Mouse (Mus musculus): ENCODE results near the gene Carmil1. TPM values are rescaled to one million over a fixed set of nuclear protein-coding genes. Genes with fewer than 3 reads are reported as not detected.

Gene Carmil1
- total and polyA plus RNA-seq, 3 experiments, result 0.15 to 1.2 TPM; not detected in 1

DNA sequence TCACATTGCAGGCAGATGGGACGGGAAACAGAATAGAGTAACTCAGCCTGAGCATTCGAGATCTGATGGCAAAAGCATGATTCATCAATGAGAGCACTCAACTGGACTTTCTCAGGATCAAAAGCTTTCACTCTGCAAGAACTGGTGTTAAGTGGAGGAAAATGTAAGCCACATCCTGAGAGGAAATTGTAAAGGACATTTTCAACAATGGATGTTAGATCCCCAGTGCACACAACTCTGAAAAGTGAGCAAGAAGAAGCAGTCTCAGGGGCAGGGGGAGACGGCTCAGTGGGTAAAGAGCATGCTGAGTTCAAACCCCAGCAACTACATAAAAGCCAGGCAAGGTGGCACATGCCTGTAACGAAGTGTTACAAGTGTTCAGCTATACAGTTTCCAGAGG is 135.7 kb downstream of the Carmil1 start:
- H3K9me3 ChIP-seq (replicated peaks; ENCODE audit: insufficient read depth, low read length), result no peaks in the 10 kb centered on the region
- no peaks in the 10 kb centered on the region for H3K36me3 ChIP-seq (ENCODE audit: control insufficient read depth in 1 of 2, insufficient read depth in 2 of 2, low read length in 2 of 2)
- peaks cover 1 to 3% of the 10 kb centered on the region in 2 experiments; a peak in 2 of 4 replicates for H3K27me3 ChIP-seq (ENCODE audit: control insufficient read depth in 1 of 2, insufficient read depth in 2 of 2, low read length in 2 of 2)
- no peaks in the 10 kb centered on the region for H3K4me1 ChIP-seq (ENCODE audit: control insufficient read depth in 1 of 2, insufficient read depth in 2 of 2, low read length in 2 of 2)
- TF ChIP-seq CHD1 (IDR thresholded peaks at IDR 0.05; ENCODE audit: low read depth, low read length) (no peak), TBP (IDR thresholded peaks at IDR 0.05; ENCODE audit: low read depth, low read length) (no peak), POLR2A (IDR thresholded peaks at IDR 0.05; ENCODE audit: control insufficient read depth in 1 of 2, insufficient read depth in 1 of 2, low read depth in 1 of 2, low read length in 2 of 2, poor library complexity in 1 of 2) (no peak), MYB (IDR thresholded peaks at IDR 0.05; ENCODE audit: low read depth, low read length) (no peak), CHD2 (IDR thresholded peaks at IDR 0.05; ENCODE audit: low read length) (no peak), NELFE (IDR thresholded peaks at IDR 0.05; ENCODE audit: low read depth, low read length) (no peak), POLR2AphosphoS2 (IDR thresholded peaks at IDR 0.05; ENCODE audit: low read length) (no peak), ZKSCAN1 (IDR thresholded peaks at IDR 0.05; ENCODE audit: low read depth, low read length) (no peak), MAZ (IDR thresholded peaks at IDR 0.05; ENCODE audit: low read depth, low read length) (no peak), ZNF384 (IDR thresholded peaks at IDR 0.05; ENCODE audit: low read depth, low read length) (no peak), USF1 (IDR thresholded peaks at IDR 0.05; ENCODE audit: low read depth, low read length) (no peak), RCOR1 (IDR thresholded peaks at IDR 0.05; ENCODE audit: low read depth, low read length) (no peak), SIN3A (IDR thresholded peaks at IDR 0.05; ENCODE audit: low read length) (no peak), TCF12 (IDR thresholded peaks at IDR 0.05; ENCODE audit: low read depth, low read length) (no peak), HCFC1 (IDR thresholded peaks at IDR 0.05; ENCODE audit: low read depth, low read length) (no peak), JUND (IDR thresholded peaks at IDR 0.05; ENCODE audit: low read depth, low read length) (no peak), GABPA (IDR thresholded peaks at IDR 0.05; ENCODE audit: low read depth, low read length) (no peak), KAT2A (conservative IDR thresholded peaks at IDR 0.05; ENCODE audit: low read depth, low read length) (no peak), POLR2AphosphoS5 (IDR thresholded peaks at IDR 0.05; ENCODE audit: borderline replicate concordance, low read depth, low read length) (no peak), ETS1 (IDR thresholded peaks at IDR 0.05; ENCODE audit: low read depth, low read length) (no peak)
- no peak overlapping the region for H3K4me3 ChIP-seq (ENCODE audit: control insufficient read depth in 1 of 2, insufficient read depth in 1 of 2, low read depth in 2 of 2, low read length in 2 of 2)
- no peak overlapping the region for H3K27ac ChIP-seq (ENCODE audit: control insufficient read depth, low read depth, low read length)
- no peak overlapping the region for H3K9ac ChIP-seq (ENCODE audit: control insufficient read depth, low read depth, low read length, poor library complexity, severe bottlenecking)
- no peaks in the 10 kb centered on the region for H3K79me2 ChIP-seq (ENCODE audit: control insufficient read depth, insufficient read depth, low read length, poor library complexity)
- no peak for DNase-seq (ENCODE audit: low read depth, low spot score)

DNA sequence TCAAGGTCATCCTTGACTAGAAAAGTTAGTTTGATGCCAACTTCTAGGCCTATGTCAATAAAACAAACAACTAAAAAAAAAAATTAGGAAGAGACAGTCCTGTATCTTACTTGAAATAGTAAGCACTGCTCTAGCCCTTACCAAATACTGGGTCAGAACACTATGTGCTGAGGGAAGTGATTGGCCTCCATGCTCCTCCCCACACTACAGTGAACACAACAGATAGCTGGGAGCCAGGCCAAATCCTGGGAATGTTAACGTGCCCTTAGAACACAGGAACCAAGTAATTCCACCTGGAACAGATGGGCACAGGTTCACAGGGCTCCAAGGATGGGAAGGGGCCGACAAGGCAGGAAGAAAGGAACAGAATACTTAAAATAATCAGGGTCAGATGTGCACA is 136.5 kb downstream of the Carmil1 start:
- H3K4me1 ChIP-seq (ENCODE audit: control insufficient read depth in 1 of 2, insufficient read depth in 2 of 2, low read length in 2 of 2), result no peaks in the 10 kb centered on the region
- no peaks in the 10 kb centered on the region for H3K9me3 ChIP-seq (replicated peaks; ENCODE audit: insufficient read depth, low read length)
- TF ChIP-seq MYB (IDR thresholded peaks at IDR 0.05; ENCODE audit: low read depth, low read length) (no peak), CHD2 (IDR thresholded peaks at IDR 0.05; ENCODE audit: low read length) (no peak), SIN3A (IDR thresholded peaks at IDR 0.05; ENCODE audit: low read length) (no peak), POLR2A (IDR thresholded peaks at IDR 0.05; ENCODE audit: control insufficient read depth in 1 of 2, insufficient read depth in 1 of 2, low read depth in 1 of 2, low read length in 2 of 2, poor library complexity in 1 of 2) (no peak), MXI1 (IDR thresholded peaks at IDR 0.05; ENCODE audit: low read depth, low read length) (no peak), JUND (IDR thresholded peaks at IDR 0.05; ENCODE audit: low read depth, low read length) (no peak), GATA1 (IDR thresholded peaks at IDR 0.05; ENCODE audit: low read depth, low read length) (no peak), GABPA (IDR thresholded peaks at IDR 0.05; ENCODE audit: low read depth, low read length) (no peak), BHLHE40 (IDR thresholded peaks at IDR 0.05; ENCODE audit: borderline replicate concordance, low read depth, low read length) (no peak), NELFE (IDR thresholded peaks at IDR 0.05; ENCODE audit: low read depth, low read length) (no peak), USF2 (IDR thresholded peaks at IDR 0.05; ENCODE audit: borderline replicate concordance in 1 of 2, insufficient read depth in 1 of 2, low read depth in 1 of 2, low read length in 2 of 2) (no peak), RAD21 (IDR thresholded peaks at IDR 0.05; ENCODE audit: low read depth, low read length) (no peak), ETS1 (IDR thresholded peaks at IDR 0.05; ENCODE audit: low read depth, low read length) (no peak), ELF1 (IDR thresholded peaks at IDR 0.05; ENCODE audit: low read depth, low read length) (no peak), E2F4 (IDR thresholded peaks at IDR 0.05; ENCODE audit: borderline replicate concordance, low read depth, low read length) (no peak), MYC (IDR thresholded peaks at IDR 0.05; ENCODE audit: low read depth, low read length) (no peak), CTCF (IDR thresholded peaks at IDR 0.05 in 2 of 3, conservative IDR thresholded peaks at IDR 0.05 in 1 of 3; ENCODE audit: control insufficient read depth in 1 of 3, insufficient read depth in 1 of 3, low read depth in 2 of 3, low read length in 3 of 3, poor library complexity in 1 of 3, severe bottlenecking in 1 of 3) (no peak)
- H3K36me3 ChIP-seq (ENCODE audit: control insufficient read depth in 1 of 2, insufficient read depth in 2 of 2, low read length in 2 of 2), result no peaks in the 10 kb centered on the region
- H3K9ac ChIP-seq (ENCODE audit: control insufficient read depth, low read depth, low read length, poor library complexity, severe bottlenecking), result no peak overlapping the region
- peaks cover 1 to 3% of the 10 kb centered on the region in 2 experiments; a peak in 1 of 4 replicates for H3K27me3 ChIP-seq (ENCODE audit: control insufficient read depth in 1 of 2, insufficient read depth in 2 of 2, low read length in 2 of 2)
- DNase-seq (ENCODE audit: low read depth, low spot score), result no peak
- no peak overlapping the region for H3K27ac ChIP-seq (ENCODE audit: control insufficient read depth, low read depth, low read length)
- no peak overlapping the region for H3K4me3 ChIP-seq (ENCODE audit: control insufficient read depth in 1 of 2, insufficient read depth in 1 of 2, low read depth in 2 of 2, low read length in 2 of 2)
- H3K79me2 ChIP-seq (ENCODE audit: control insufficient read depth, insufficient read depth, low read length, poor library complexity), result no peaks in the 10 kb centered on the region

All from MEL (cell line).